Mouse (Mus musculus) lung, postnatal 0 days (tissue): ENCODE data around the gene Btbd11.

Source experiments
- CTCF ChIP-seq: IDR thresholded peaks from 2 replicates; pipeline ENCODE4 v1.5.1; 2016; ENCODE audit warnings: antibody characterized with exemption, mild to moderate bottlenecking
- EP300 ChIP-seq: IDR thresholded peaks from 2 replicates; pipeline ENCODE4 v1.6.1; 2016; ENCODE audit warnings: antibody characterized with exemption, mild to moderate bottlenecking, control low read depth

GRCm38 (mm10) chr10:85678635-85679034 lies 292.0 kb downstream of the Btbd11 start:
- peak; percentile 83 for TF ChIP-seq CTCF
- TF ChIP-seq EP300, result no peak
